Mouse (Mus musculus): Measurements from ENCODE around the gene Gse1. TPM values are rescaled to one million over a fixed set of nuclear protein-coding genes. Genes with fewer than 3 reads are reported as not detected.

Gse1 gene
- total RNA-seq, 2 experiments from 2014 or later = 58.1 to 60.7 TPM

GRCm38 (mm10) chr8:120542995-120543394 is 314.7 kb downstream of the Gse1 start:
- DNase-seq (ENCODE audit: low spot score in 2 of 2) = no peak

- DNase-seq (ENCODE audit: low spot score in 2 of 2) = no peak
Measured at GRCm38 (mm10) chr8:120543416-120544055, 315.3 kb downstream of the Gse1 start.

- DNase-seq (ENCODE audit: low spot score in 2 of 2) = no peak
Measured at GRCm38 (mm10) chr8:120544155-120544554, 315.9 kb downstream of the Gse1 start.

GRCm38 (mm10) chr8:120547562-120547961 is 319.3 kb downstream of the Gse1 start:
- no peak for DNase-seq (ENCODE audit: low spot score in 2 of 2)

- no peak for DNase-seq (ENCODE audit: low spot score in 2 of 2)
Measured at GRCm38 (mm10) chr8:120548313-120548761, 320.1 kb downstream of the Gse1 start.

- DNase-seq (ENCODE audit: low spot score in 2 of 2) = no peak
Measured at GRCm38 (mm10) chr8:120549321-120549921, 321.2 kb downstream of the Gse1 start.

- no peak for DNase-seq (ENCODE audit: low spot score in 2 of 2)
Measured at GRCm38 (mm10) chr8:120549922-120550321, 321.7 kb downstream of the Gse1 start.

GRCm38 (mm10) chr8:120550430-120550829 is 322.2 kb downstream of the Gse1 start:
- no peak for DNase-seq (ENCODE audit: low spot score in 2 of 2)

- no peak for DNase-seq (ENCODE audit: low spot score in 2 of 2)
Measured at GRCm38 (mm10) chr8:120550937-120551676, 322.9 kb downstream of the Gse1 start.

GRCm38 (mm10) chr8:120551677-120551980 is 323.4 kb downstream of the Gse1 start:
- DNase-seq (ENCODE audit: low spot score in 2 of 2) = no peak

GRCm38 (mm10) chr8:120552509-120552908 is 324.3 kb downstream of the Gse1 start:
- no peak for DNase-seq (ENCODE audit: low spot score in 2 of 2)

- DNase-seq (ENCODE audit: low spot score in 2 of 2) = no peak
Measured at GRCm38 (mm10) chr8:120553441-120554123, 325.3 kb downstream of the Gse1 start.

GRCm38 (mm10) chr8:120554466-120555039 is 326.3 kb downstream of the Gse1 start:
- DNase-seq (ENCODE audit: low spot score in 2 of 2) = no peak

GRCm38 (mm10) chr8:120556198-120556892 is 328.1 kb downstream of the Gse1 start:
- DNase-seq (ENCODE audit: low spot score in 2 of 2) = no peak

- no peak for DNase-seq (ENCODE audit: low spot score in 2 of 2)
Measured at GRCm38 (mm10) chr8:120557170-120557965, 329.1 kb downstream of the Gse1 start.

GRCm38 (mm10) chr8:120558162-120558561 is 329.9 kb downstream of the Gse1 start:
- no peak for DNase-seq (ENCODE audit: low spot score in 2 of 2)

GRCm38 (mm10) chr8:120559654-120560053 is 331.4 kb downstream of the Gse1 start:
- no peak for DNase-seq (ENCODE audit: low spot score in 2 of 2)

GRCm38 (mm10) chr8:120560535-120560934 is 332.3 kb downstream of the Gse1 start:
- DNase-seq (ENCODE audit: low spot score in 2 of 2) = no peak

GRCm38 (mm10) chr8:120561539-120562435 is 333.5 kb downstream of the Gse1 start:
- DNase-seq (ENCODE audit: low spot score in 2 of 2) = no peak

Data from adrenal gland, postnatal 4 days (tissue).